In the genomic region with DNA sequence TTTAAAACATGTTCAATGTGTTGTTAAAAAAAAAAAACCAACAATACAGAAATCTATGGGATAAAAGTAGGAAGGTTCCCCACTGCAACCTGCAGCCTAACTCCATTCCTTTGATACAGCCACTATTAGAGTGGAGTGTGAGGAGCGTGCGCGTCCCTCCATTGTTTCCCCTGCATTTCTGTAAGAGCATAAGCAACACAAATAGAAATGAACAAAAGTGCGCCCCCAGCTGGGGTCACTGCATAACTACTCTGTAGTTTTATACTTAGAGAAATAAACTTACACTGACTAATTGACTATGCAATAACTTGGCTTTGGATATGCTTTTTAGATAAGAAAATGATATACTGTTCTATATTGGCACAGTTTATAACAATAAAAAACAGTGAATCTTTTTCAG, we compare ENCODE assay signal across 8 mouse cellular contexts.
A peak's percentile ranks its signal among the peaks of the same experiment; 100 is the strongest.
DNase-seq lines count a peak whose midpoint lies in the region.

No protein-coding gene starts in this region.

- DNase-seq in cerebellum, postnatal 14 days: peak; percentile 21 to 67
- no peak for DNase-seq in cerebellum, postnatal 36 days
- peak; percentile 26 to 36 for DNase-seq in kidney, postnatal 4 days
- DNase-seq in kidney, postnatal 14 days: no peak
- DNase-seq in 3T3-L1 (ENCODE audit: low read depth, low spot score) (peak; percentile 6), ZHBTc4 (ENCODE audit: low read depth, low spot score) (peak; percentile 37)
- DNase-seq in frontal cortex, postnatal 36 days (ENCODE audit: low spot score in 2 of 2): no peak
- no peak for DNase-seq in cerebellum, adult 9-10 months

Comparison
In these comparisons a context has a peak if more than half of its experiments do, and no peak if none do; other contexts are left out.
1. DNase-seq: peak in cerebellum, postnatal 14 days (2 of 2), kidney, postnatal 4 days (2 of 2), 3T3-L1 (single experiment) and ZHBTc4 (single experiment); none in cerebellum, postnatal 36 days (0 of 2), kidney, postnatal 14 days (single experiment), frontal cortex, postnatal 36 days (0 of 2) and cerebellum, adult 9-10 months (single experiment).